Mouse (Mus musculus) cerebellum, adult 2 months (tissue): ENCODE measurements around the gene Slc35b2. TPM values are rescaled to one million over a fixed set of nuclear protein-coding genes. Genes with fewer than 3 reads are reported as not detected.

Source experiments
- DNase-seq, 2 experiments: peaks; one replicate each; pipeline ENCODE4 v3.0.0; 2021
- H3K27ac ChIP-seq: fragments of 200-500 bp; 2 replicates; pipeline ENCODE4 v1.5.1; 2012; ENCODE audit warnings: low read length, control low read depth, inconsistent platforms; ENCODE audit not compliant: insufficient read depth
- H3K27me3 ChIP-seq: fragments of 200-500 bp; 2 replicates; pipeline ENCODE4 v1.6.1; 2012; ENCODE audit warnings: inconsistent platforms, mild to moderate bottlenecking, low read length, moderate library complexity; ENCODE audit not compliant: control insufficient read depth, insufficient read depth
- H3K4me1 ChIP-seq: fragments of 200-500 bp; 2 replicates; pipeline ENCODE4 v1.6.1; 2011; ENCODE audit warnings: low read length; ENCODE audit not compliant: control insufficient read depth, insufficient read depth
- H3K4me3 ChIP-seq: fragments of 200-500 bp; replicated peaks from 2 replicates; pipeline ENCODE3; 2011; ENCODE audit warnings: mild to moderate bottlenecking, low read depth, low read length, control low read depth; ENCODE audit not compliant: insufficient read depth
- CTCF ChIP-seq: fragments of 200-500 bp; IDR thresholded peaks from 2 replicates; pipeline ENCODE4 v1.5.1; 2011; ENCODE audit warnings: low read depth, mild to moderate bottlenecking, control low read depth, low read length, moderate library complexity, borderline replicate concordance; ENCODE audit not compliant: insufficient read depth
- POLR2A ChIP-seq: fragments of 200-500 bp; IDR thresholded peaks from 2 replicates; pipeline ENCODE4 v1.6.1; 2011; ENCODE audit warnings: low read length, control low read depth, borderline replicate concordance; ENCODE audit not compliant: insufficient read depth
- WGBS: fragments of 180-500 bp; shearing (Covaris S2); methylation state at CpG from one replicate; pipeline ENCODE4 v1.1.7; 2018; 5-methylcytosine and 5-hydroxymethylcytosine counted together
- polyA plus RNA-seq: library from polyadenylated mRNA; depleted of rRNA; stranded (reverse); fragments of >200 nt; gene quantifications from 2 replicates; pipeline ENCODE4 v1.2.3, GENCODE M21; 2012

Gene Slc35b2
- polyA plus RNA-seq, 1 experiment, result 71.3 TPM

DNA sequence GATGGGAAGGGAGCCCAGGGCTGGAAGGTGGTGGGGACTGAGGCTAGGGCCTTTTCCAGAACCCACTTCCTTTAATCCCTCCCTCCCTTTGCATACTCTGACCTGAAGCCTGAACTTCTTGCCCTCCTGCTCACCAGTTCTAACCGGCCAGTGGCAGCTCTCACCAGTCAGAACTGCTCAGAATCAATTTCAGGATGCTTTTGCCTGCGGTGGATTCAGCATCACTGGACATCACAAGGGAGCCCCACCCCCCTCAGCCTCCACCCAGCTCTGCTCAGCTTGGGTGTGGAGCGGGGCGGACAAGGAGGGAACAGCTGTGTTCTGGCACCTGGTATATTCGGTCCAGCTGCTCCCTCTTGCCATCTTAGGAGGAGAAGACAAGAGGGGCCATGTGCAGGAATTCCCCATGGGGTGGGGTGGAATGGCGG lies 38.2 kb downstream of the Slc35b2 start, which contains the start of gene Mymx:
TSS of gene Mymx (minus strand) at position 226 of the 428 bp plus-strand sequence.
- DNase-seq, result no peak
- no peak for TF ChIP-seq CTCF
- no peak for TF ChIP-seq POLR2A
- no peak within 1 kb of the TSS for H3K4me3 ChIP-seq
- peaks cover 4% of the 10 kb centered on the region for H3K4me1 ChIP-seq
- no peaks in the 10 kb centered on the region for H3K27me3 ChIP-seq
- 59% methylated on average over 6 of the region's 6 CpGs for WGBS
- H3K27ac ChIP-seq, result no peak within 1 kb of the TSS

DNA sequence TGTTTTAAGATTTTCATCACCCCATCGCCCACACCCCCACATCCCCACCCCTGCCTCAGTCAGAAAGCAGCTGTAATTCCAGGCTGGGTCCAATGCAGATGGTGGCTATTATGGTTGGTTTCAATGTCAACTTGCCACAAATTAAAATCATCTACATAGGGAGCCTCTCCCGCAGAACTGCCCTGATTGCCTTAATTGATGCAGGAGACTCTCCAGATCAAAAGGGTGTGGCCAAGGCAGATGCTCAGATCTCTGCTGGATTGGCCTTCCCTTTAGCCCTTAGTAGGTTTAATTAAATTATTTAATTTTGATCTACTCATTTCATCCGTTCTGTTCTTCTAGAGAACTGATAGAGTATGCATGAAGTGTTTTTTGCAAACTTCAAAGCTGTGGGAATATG lies 39.3 kb downstream of the Slc35b2 start:
- TF ChIP-seq CTCF (no peak), POLR2A (no peak)
- WGBS, result 71% methylated on average over 3 of the region's 3 CpGs

DNA sequence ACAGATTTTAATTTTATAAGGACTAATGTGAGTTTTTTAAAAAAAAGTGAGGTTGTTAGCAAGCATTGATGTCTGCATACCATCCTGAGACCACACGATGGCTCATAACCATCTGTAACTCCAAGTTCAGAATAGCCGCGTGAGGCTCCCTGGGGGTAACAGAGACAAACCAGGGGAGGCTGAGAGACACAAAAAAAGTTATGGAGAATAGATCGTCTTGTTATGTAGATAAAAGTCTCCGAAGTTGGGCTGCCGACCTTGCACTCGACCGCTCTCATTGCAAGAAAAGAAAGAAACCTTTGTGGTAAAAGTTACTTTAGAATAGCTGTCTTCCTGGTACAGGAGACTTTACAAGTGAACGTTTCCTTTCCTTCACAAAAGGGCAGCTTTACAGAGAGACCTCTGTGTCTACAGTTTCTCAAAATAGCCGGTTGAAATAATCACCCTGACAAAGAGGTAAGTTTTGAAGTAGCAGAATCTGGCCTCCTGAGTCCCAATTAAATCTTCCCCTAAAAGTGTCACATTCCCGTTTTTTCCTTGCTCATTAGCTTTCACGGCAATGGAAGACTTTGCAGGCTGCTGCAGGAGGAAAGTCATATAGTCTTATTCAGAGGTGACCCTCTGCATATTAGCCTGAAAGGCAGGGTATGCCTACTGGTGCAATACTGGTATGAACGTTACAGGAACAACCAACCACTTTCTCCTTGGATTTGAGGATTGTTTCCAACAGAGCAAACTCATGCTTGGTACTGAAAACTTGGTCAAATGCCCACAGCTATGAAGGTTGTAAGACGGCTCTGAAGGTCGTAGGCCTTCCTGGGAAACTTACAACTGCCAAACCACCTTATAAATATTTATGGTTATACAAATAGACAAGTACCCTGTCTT lies 43.6 kb downstream of the Slc35b2 start:
- no peaks in the 10 kb centered on the region for H3K27me3 ChIP-seq
- no peak overlapping the region for H3K27ac ChIP-seq
- DNase-seq, result no peak
- 80% methylated on average over 15 of the region's 15 CpGs for WGBS
- no peak for TF ChIP-seq CTCF
- no peaks in the 10 kb centered on the region for H3K4me1 ChIP-seq
- no peak overlapping the region for H3K4me3 ChIP-seq

More for the DNA sequence above, 39.3 kb downstream of the Slc35b2 start:
- no peaks in the 10 kb centered on the region for H3K4me1 ChIP-seq
- H3K4me3 ChIP-seq, result no peak overlapping the region
- DNase-seq, result no peak
- no peaks in the 10 kb centered on the region for H3K27me3 ChIP-seq
- H3K27ac ChIP-seq, result no peak overlapping the region

DNA sequence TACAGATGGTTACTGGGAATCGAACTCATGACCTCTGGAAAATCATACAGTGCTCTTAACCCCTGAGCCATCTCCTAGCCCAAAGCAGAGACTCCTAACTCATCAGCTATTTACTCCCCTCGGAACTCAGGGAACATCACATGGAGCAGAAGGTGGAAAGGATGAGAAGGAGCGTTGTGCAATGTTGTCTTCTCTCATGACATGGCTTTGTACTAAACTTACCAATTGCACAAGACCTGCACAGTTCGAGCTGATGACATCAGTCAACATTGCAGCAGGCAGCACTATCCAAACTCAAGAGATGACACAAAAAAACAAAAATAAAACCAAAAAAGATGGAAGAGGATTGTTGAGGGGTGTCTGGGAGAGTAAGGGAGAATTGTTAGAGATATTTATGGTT lies 44.7 kb downstream of the Slc35b2 start:
- no peaks in the 10 kb centered on the region for H3K27me3 ChIP-seq
- DNase-seq, result no peak
- TF ChIP-seq POLR2A (no peak), CTCF (no peak)
- H3K4me3 ChIP-seq, result no peak overlapping the region
- H3K27ac ChIP-seq, result no peak overlapping the region
- no peaks in the 10 kb centered on the region for H3K4me1 ChIP-seq
- 93% methylated on average over 4 of the region's 4 CpGs for WGBS

DNA sequence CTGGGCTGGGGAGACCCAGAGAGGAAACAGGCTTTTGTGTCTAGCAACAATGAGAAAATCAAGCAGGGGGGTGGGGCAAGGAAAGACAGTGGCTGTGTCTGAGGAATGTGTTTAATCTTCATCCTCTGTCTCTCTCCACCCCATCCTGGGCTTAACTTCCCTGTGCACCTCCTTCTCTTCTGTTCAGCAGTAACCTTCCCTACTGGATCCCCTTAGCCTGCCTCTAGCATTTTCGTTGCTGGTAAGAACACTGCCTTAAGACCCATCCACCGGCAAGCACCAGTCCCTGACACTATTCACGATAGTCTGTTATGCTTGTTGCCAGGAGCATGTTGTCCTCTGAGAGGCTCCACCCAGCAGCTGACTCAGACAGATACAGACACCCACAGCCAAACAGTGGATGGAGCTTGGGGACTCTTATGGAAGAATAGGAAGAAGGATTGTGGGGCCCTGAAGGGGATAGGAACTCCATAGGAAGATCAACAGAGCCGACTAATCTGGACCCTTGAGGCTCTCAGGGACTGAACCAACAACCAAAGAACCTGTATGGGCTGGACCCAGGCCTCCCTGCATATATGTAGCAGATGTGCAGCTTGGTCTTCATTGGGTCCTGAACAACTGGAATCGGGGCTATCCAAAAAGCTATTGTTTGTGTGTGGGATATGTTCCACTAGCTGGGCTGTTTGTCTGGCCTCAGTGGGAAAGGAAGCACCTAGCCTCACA lies 46.6 kb downstream of the Slc35b2 start:
- H3K4me1 ChIP-seq, result no peaks in the 10 kb centered on the region
- H3K27ac ChIP-seq, result no peak overlapping the region
- DNase-seq, result no peak
- 28% methylated on average over 5 of the region's 5 CpGs for WGBS
- TF ChIP-seq POLR2A (no peak), CTCF (no peak)
- H3K27me3 ChIP-seq, result no peaks in the 10 kb centered on the region
- H3K4me3 ChIP-seq, result no peak overlapping the region

DNA sequence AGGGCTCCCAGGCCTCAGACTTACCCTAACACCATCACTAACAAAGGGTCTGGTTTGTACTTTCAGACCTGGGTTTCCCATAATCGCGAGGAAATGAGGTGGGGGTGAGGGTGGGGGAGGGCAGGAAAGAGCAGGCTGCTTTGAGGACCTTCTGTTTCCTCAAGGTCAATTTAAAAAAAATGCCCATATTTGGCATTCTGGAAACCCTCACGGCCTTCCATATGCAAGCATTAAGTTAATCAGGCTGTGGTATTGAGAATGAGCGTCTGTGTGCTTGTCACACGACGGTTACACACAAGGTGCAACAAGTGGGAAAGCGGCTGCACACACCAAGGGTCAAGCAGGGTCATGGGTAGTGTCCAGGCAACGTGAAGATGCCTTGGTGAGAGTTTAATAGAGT lies 48.3 kb downstream of the Slc35b2 start:
- 85% methylated on average over 8 of the region's 8 CpGs for WGBS
- no peak overlapping the region for H3K4me3 ChIP-seq
- H3K27me3 ChIP-seq, result no peaks in the 10 kb centered on the region
- no peak overlapping the region for H3K27ac ChIP-seq
- H3K4me1 ChIP-seq, result no peaks in the 10 kb centered on the region
- TF ChIP-seq CTCF (no peak), POLR2A (no peak)
- DNase-seq, result no peak

DNA sequence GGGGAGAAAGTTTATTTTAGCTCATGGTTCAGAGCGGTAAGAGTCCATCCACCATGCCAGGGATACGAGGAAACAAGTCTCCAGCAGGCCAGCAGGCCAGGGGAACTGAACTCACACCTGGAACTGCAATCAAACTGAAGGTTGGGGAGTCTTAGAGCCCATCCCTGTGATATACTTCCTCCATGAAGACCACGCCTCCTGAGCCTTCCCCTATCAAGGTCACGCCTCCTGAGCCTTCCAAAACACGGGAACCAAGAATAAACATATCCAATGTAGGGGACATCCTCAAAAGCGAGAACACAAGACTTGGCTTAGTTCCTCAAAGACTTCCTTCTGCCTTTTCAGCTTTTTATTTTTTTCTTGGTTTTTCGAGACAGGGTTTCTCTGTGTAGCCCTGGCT lies 49.2 kb downstream of the Slc35b2 start:
- 90% methylated on average over 7 of the region's 7 CpGs for WGBS
- no peak overlapping the region for H3K27ac ChIP-seq
- TF ChIP-seq POLR2A, result no peak
- TF ChIP-seq CTCF, result no peak
- DNase-seq, result no peak
- no peaks in the 10 kb centered on the region for H3K27me3 ChIP-seq
- no peak overlapping the region for H3K4me3 ChIP-seq
- no peaks in the 10 kb centered on the region for H3K4me1 ChIP-seq
